Mouse (Mus musculus) CD4-positive, CD25-positive, alpha-beta regulatory T cell, adult 2 months (primary cell): ENCODE measurements around the gene Ube2cbp.

ENCODE experiments used
- DNase-seq: peaks from one replicate; pipeline ENCODE4 v3.0.0-alpha.2; 2012; ENCODE audit warnings: low read depth, low spot score

Ube2cbp gene

GRCm38 (mm10) chr9:86435510-86435909 is 29.2 kb downstream of the Ube2cbp start:
- DNase-seq: no peak

- no peak for DNase-seq
Measured at GRCm38 (mm10) chr9:86423331-86423730, 41.4 kb downstream of the Ube2cbp start.

GRCm38 (mm10) chr9:86419366-86419765 is 45.4 kb downstream of the Ube2cbp start:
- DNase-seq: no peak

- DNase-seq: no peak
Measured at GRCm38 (mm10) chr9:86417971-86418370, 46.8 kb downstream of the Ube2cbp start.

GRCm38 (mm10) chr9:86395785-86396184 is 69.0 kb downstream of the Ube2cbp start:
- no peak for DNase-seq

- no peak for DNase-seq
Measured at GRCm38 (mm10) chr9:86395012-86395411, 69.7 kb downstream of the Ube2cbp start.

GRCm38 (mm10) chr9:86393586-86394272 is 71.0 kb downstream of the Ube2cbp start:
- DNase-seq: peak; percentile 11

- no peak for DNase-seq
Measured at GRCm38 (mm10) chr9:86391467-86391866, 73.3 kb downstream of the Ube2cbp start.

GRCm38 (mm10) chr9:86390713-86391112 is 74.0 kb downstream of the Ube2cbp start:
- no peak for DNase-seq

- DNase-seq: no peak
Measured at GRCm38 (mm10) chr9:86388538-86388937, 76.2 kb downstream of the Ube2cbp start.

GRCm38 (mm10) chr9:86376923-86377322 is 87.8 kb downstream of the Ube2cbp start:
- peak; percentile 23 for DNase-seq

GRCm38 (mm10) chr9:86372783-86373567 is 91.8 kb downstream of the Ube2cbp start:
- peak; percentile 8 for DNase-seq

- no peak for DNase-seq
Measured at GRCm38 (mm10) chr9:86369208-86369607, 95.5 kb downstream of the Ube2cbp start.

GRCm38 (mm10) chr9:86360536-86360935 is 104.2 kb downstream of the Ube2cbp start:
- no peak for DNase-seq

GRCm38 (mm10) chr9:86355851-86356250 is 108.9 kb downstream of the Ube2cbp start:
- no peak for DNase-seq

- DNase-seq: no peak
Measured at GRCm38 (mm10) chr9:86351491-86351890, 113.3 kb downstream of the Ube2cbp start.

GRCm38 (mm10) chr9:86336792-86337191 is 128.0 kb downstream of the Ube2cbp start:
- DNase-seq: no peak

GRCm38 (mm10) chr9:86336361-86336760 is 128.4 kb downstream of the Ube2cbp start:
- no peak for DNase-seq

- no peak for DNase-seq
Measured at GRCm38 (mm10) chr9:86335588-86335987, 129.2 kb downstream of the Ube2cbp start.

- DNase-seq: no peak
Measured at GRCm38 (mm10) chr9:86334357-86334756, 130.4 kb downstream of the Ube2cbp start.

- DNase-seq: no peak
Measured at GRCm38 (mm10) chr9:86330591-86330990, 134.2 kb downstream of the Ube2cbp start.

- no peak for DNase-seq
Measured at GRCm38 (mm10) chr9:86328270-86328669, 136.5 kb downstream of the Ube2cbp start.

- DNase-seq: no peak
Measured at GRCm38 (mm10) chr9:86327341-86327740, 137.4 kb downstream of the Ube2cbp start.
